Mouse (Mus musculus) heart, embryonic 11.5 days (tissue): ENCODE measurements at regions not wholly inside any gene's neighbourhood (a gene's known extent, or its start where the extent isn't known, plus 50 kb on each side); places are given as distances from the start of the nearest gene placed in this dataset.

Experiments
- ATAC-seq: fragments of 200-750 bp; cut with Nextera tagmentation; replicated peaks from 2 replicates; pipeline ENCODE4 v1.8.0; 2017; ENCODE audit warnings: moderate library complexity; ENCODE audit not compliant: insufficient number of reproducible peaks, low FRiP score, low TSS enrichment
- H3K27ac ChIP-seq: fragments of 300-500 bp; sonication (generic); 2 replicates; pipeline ENCODE4 v1.5.1; 2014; ENCODE audit warnings: mild to moderate bottlenecking, low read depth, low read length
- H3K27me3 ChIP-seq: fragments of 300-500 bp; sonication (generic); 2 replicates; pipeline ENCODE4 v1.6.1; 2014; ENCODE audit warnings: mild to moderate bottlenecking, low read length, mixed read lengths; ENCODE audit not compliant: control insufficient read depth, insufficient read depth
- H3K36me3 ChIP-seq: fragments of 300-500 bp; sonication (generic); 2 replicates; pipeline ENCODE4 v1.6.1; 2014; ENCODE audit warnings: mild to moderate bottlenecking, low read length, moderate library complexity, mixed read lengths; ENCODE audit not compliant: control insufficient read depth, insufficient read depth
- H3K4me1 ChIP-seq: fragments of 300-500 bp; sonication (generic); 2 replicates; pipeline ENCODE4 v1.6.1; 2014; ENCODE audit warnings: low read length; ENCODE audit not compliant: control insufficient read depth, insufficient read depth
- H3K4me2 ChIP-seq: fragments of 300-500 bp; sonication (generic); 2 replicates; pipeline ENCODE4 v1.6.1; 2014; ENCODE audit warnings: mild to moderate bottlenecking, moderate library complexity
- H3K4me3 ChIP-seq: fragments of 300-500 bp; sonication (generic); 2 replicates; pipeline ENCODE4 v1.5.1; 2014; ENCODE audit warnings: low read depth, low read length
- H3K9ac ChIP-seq: fragments of 300-500 bp; sonication (generic); 2 replicates; pipeline ENCODE4 v1.6.1; 2014; ENCODE audit warnings: mild to moderate bottlenecking, low read depth, low read length, moderate library complexity
- H3K9me3 ChIP-seq: fragments of 300-500 bp; sonication (generic); replicated peaks from 2 replicates; pipeline ENCODE4 v1.6.1; 2016; ENCODE audit warnings: low read length; ENCODE audit not compliant: control insufficient read depth
- WGBS: fragments of 180-500 bp; shearing (Covaris S2); extraction: QIAGEN DNeasy Blood & Tissue Kit; methylation state at CpG from one replicate; pipeline ENCODE4 v1.1.7; 2014; ENCODE audit not compliant: insufficient replicate concordance; 5-methylcytosine and 5-hydroxymethylcytosine counted together

DNA sequence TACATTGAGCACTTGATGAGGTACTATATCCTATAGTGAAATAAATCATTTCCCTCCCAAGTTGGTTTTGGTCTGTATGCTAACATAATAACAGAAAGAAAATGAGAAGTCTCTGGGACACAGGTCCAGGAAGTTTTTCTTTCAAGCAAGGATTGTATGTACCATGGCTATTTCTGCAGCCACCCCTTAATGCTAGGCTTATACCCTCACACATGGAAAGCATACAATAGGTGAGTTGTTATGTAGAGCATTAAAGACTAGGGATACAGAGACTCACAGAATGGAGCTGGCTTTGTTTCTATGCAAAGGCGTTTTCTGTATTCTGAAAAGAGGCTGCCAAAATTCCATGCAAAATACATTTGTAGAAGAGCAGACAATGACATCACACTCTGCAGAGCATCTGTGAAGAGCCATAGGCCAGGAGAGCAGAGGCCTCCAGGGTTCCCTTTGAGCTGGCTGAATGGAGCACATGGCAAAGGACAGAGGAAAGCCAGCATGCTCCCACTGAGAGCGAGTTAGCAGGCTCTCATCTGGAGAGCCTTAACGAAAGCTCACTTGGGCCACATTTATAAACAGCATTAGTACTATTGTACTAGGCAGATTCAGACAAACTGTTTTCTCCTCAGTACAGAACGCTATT lies 262.0 kb upstream of the Sgcd start:
- no peaks in the 10 kb centered on the region for H3K4me1 ChIP-seq
- H3K27me3 ChIP-seq, result no peaks in the 10 kb centered on the region
- H3K9me3 ChIP-seq, result no peaks in the 10 kb centered on the region
- no peaks in the 10 kb centered on the region for H3K36me3 ChIP-seq
- no peak for ATAC-seq
- WGBS, result 65% methylated on average over 4 of the region's 4 CpGs
- H3K27ac ChIP-seq, result no peak overlapping the region
- H3K4me2 ChIP-seq, result no peak overlapping the region
- H3K4me3 ChIP-seq, result no peak overlapping the region
- H3K9ac ChIP-seq, result no peak overlapping the region

DNA sequence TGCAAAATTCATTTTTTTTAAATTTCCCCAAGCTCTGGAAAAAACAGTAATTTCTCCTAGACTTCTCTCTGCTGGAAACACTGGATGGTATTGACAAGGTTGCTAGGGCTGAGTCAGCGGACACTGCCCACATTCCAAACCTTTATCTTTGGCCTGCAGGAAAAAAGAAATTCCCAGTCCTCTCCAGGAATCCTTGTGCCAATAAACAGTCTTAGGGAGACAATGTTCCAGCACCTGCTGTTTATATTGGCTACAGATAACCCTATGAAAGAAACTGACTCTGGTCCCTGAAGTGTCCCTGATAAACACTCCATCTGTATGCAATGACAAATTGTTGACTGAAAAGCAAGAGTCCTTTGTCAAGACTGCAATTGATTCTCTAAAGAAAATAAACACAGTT lies 260.5 kb upstream of the Sgcd start:
- no peaks in the 10 kb centered on the region for H3K36me3 ChIP-seq
- H3K27ac ChIP-seq, result no peak overlapping the region
- H3K4me1 ChIP-seq, result no peaks in the 10 kb centered on the region
- WGBS, result 14% methylated on average over 1 of the region's 1 CpGs
- H3K9ac ChIP-seq, result no peak overlapping the region
- H3K4me3 ChIP-seq, result no peak overlapping the region
- H3K9me3 ChIP-seq, result no peaks in the 10 kb centered on the region
- ATAC-seq, result no peak
- no peak overlapping the region for H3K4me2 ChIP-seq
- H3K27me3 ChIP-seq, result no peaks in the 10 kb centered on the region

DNA sequence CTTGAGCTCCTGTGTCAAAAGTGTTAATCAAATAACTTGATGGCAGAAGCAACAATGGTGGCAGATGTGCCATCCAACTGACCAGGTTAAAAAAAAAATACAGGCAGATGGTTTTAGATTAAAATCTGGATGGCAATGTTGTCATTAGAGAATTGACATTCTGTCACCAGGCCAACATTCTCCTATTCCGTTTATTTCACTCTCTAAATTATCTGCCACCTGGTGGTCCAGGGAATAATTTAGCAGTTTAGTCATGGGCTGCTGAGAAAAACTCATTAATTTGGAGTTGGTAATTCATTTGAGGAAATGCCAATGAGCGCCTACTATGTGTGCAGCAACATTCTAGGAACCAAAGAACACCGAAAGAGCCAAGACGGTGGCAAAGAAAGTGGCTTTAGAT lies 232.4 kb upstream of the Sgcd start:
- no peak overlapping the region for H3K27ac ChIP-seq
- no peak overlapping the region for H3K4me2 ChIP-seq
- H3K36me3 ChIP-seq, result no peaks in the 10 kb centered on the region
- H3K27me3 ChIP-seq, result no peaks in the 10 kb centered on the region
- H3K9me3 ChIP-seq, result no peaks in the 10 kb centered on the region
- no peak overlapping the region for H3K9ac ChIP-seq
- ATAC-seq, result no peak
- 77% methylated on average over 4 of the region's 4 CpGs for WGBS
- H3K4me3 ChIP-seq, result no peak overlapping the region
- H3K4me1 ChIP-seq, result no peaks in the 10 kb centered on the region

GRCm38 (mm10) chr11:48219157-48219556 lies 230.4 kb upstream of the Sgcd start:
- Histone ChIP-seq H3K4me3 (no peak overlapping the region), H3K36me3 (no peaks in the 10 kb centered on the region), H3K27me3 (no peaks in the 10 kb centered on the region), H3K27ac (no peak overlapping the region), H3K9me3 (no peaks in the 10 kb centered on the region), H3K9ac (no peak overlapping the region), H3K4me2 (no peak overlapping the region), H3K4me1 (no peaks in the 10 kb centered on the region)
- WGBS, result 54% methylated on average over 1 of the region's 1 CpGs
- no peak for ATAC-seq

DNA sequence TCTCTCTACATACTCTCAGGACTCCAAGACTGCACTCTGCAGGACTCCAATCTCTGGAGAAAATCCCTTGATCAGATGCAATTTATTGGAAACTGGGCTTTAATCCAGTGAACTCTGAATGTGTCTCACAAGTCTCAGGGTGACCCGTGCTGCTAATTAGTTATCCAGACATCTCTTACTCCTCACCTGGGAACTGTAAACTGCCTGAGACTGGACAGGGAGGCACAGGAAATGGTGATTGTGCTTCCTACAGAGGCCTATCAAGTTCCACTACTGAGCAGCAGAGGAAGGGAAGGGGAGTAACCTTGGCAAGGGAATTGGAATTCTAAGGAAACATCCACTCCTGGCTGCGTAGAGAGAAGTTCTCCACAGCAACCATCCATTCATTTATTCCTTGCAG lies 228.0 kb upstream of the Sgcd start:
- Histone ChIP-seq H3K4me3 (no peak overlapping the region), H3K36me3 (no peaks in the 10 kb centered on the region), H3K4me1 (no peaks in the 10 kb centered on the region), H3K4me2 (no peak overlapping the region), H3K9me3 (no peaks in the 10 kb centered on the region), H3K27me3 (no peaks in the 10 kb centered on the region), H3K9ac (no peak overlapping the region), H3K27ac (no peak overlapping the region)
- ATAC-seq, result no peak
- WGBS, result 70% methylated on average over 2 of the region's 2 CpGs

- no peaks in the 10 kb centered on the region for H3K27me3 ChIP-seq
- WGBS, result 74% methylated on average over 4 of the region's 4 CpGs
- ATAC-seq, result no peak
- H3K4me1 ChIP-seq, result no peaks in the 10 kb centered on the region
- H3K4me3 ChIP-seq, result no peak overlapping the region
- H3K9me3 ChIP-seq, result no peaks in the 10 kb centered on the region
- H3K36me3 ChIP-seq, result no peaks in the 10 kb centered on the region
- no peak overlapping the region for H3K27ac ChIP-seq
- H3K4me2 ChIP-seq, result no peak overlapping the region
- H3K9ac ChIP-seq, result no peak overlapping the region
Measured at GRCm38 (mm10) chr11:48186604-48187003, 197.8 kb upstream of the Sgcd start.

DNA sequence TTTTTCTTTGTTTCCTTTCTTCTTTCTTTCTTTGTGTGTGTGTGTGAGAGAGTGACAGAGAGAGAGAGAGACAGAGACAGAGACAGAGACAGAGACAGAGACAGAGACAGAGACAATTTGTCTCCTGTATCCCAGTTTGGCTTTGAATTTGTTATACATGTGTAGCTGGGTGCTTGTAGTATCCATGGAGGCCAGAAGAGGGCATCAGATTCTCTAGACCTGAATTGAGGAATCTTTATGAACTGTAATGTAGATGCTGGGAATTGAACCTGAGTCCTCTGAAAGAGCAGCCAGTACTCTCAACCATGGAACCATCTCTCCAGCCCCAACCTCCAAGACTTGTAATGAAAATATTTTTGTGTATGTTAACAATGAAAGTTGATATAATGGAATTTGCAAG lies 190.2 kb upstream of the Sgcd start:
- Histone ChIP-seq H3K27me3 (no peaks in the 10 kb centered on the region), H3K9me3 (no peaks in the 10 kb centered on the region), H3K9ac (no peak overlapping the region), H3K36me3 (no peaks in the 10 kb centered on the region), H3K4me1 (no peaks in the 10 kb centered on the region), H3K27ac (no peak overlapping the region), H3K4me3 (no peak overlapping the region), H3K4me2 (no peak overlapping the region)
- no peak for ATAC-seq

- Histone ChIP-seq H3K4me1 (no peaks in the 10 kb centered on the region), H3K9me3 (no peaks in the 10 kb centered on the region), H3K36me3 (no peaks in the 10 kb centered on the region), H3K4me3 (no peak overlapping the region), H3K27ac (no peak overlapping the region), H3K9ac (no peak overlapping the region), H3K4me2 (no peak overlapping the region), H3K27me3 (no peaks in the 10 kb centered on the region)
- no peak for ATAC-seq
- 28% methylated on average over 3 of the region's 3 CpGs for WGBS
Measured at GRCm38 (mm10) chr11:48178174-48178573, 189.4 kb upstream of the Sgcd start.

- Histone ChIP-seq H3K27me3 (no peaks in the 10 kb centered on the region), H3K27ac (no peak overlapping the region), H3K9ac (no peak overlapping the region), H3K36me3 (no peaks in the 10 kb centered on the region), H3K9me3 (no peaks in the 10 kb centered on the region), H3K4me1 (no peaks in the 10 kb centered on the region), H3K4me3 (no peak overlapping the region), H3K4me2 (no peak overlapping the region)
- no peak for ATAC-seq
- WGBS, result 51% methylated on average over 4 of the region's 4 CpGs
Measured at GRCm38 (mm10) chr11:48176451-48176850, 187.7 kb upstream of the Sgcd start.
